Mouse (Mus musculus): ENCODE measurements at regions not wholly inside any gene's neighbourhood (a gene's known extent, or its start where the extent isn't known, plus 50 kb on each side); places are given as distances from the start of the nearest gene placed in this dataset.

GRCm38 (mm10) chr2:137925488-137925887, 330.9 kb upstream of the Btbd3 start:
- ATAC-seq (ENCODE audit: low read depth) (no peak), DNase-seq (ENCODE audit: low spot score) (peak; percentile 88)
- 41% methylated on average over 5 of the region's 5 CpGs for WGBS
- Histone ChIP-seq H3K36me3 (ENCODE audit: control insufficient read depth, insufficient read depth, low read length) (no peaks in the 10 kb centered on the region), H3K27me3 (replicated peaks; ENCODE audit: control insufficient read depth, insufficient read depth, low read length) (no peaks in the 10 kb centered on the region), H3K27ac (replicated peaks; ENCODE audit: low read depth, low read length) (peak overlapping the region; percentile 52; the same call in 1 of the 2 replicates), H3K9me3 (ENCODE audit: control insufficient read depth, low read length) (no peaks in the 10 kb centered on the region), H3K4me3 (ENCODE audit: low read depth, low read length) (no peak overlapping the region), H3K9ac (ENCODE audit: low read depth, low read length) (no peak overlapping the region), H3K4me2 (ENCODE audit: low read depth, low read length) (no peak overlapping the region), H3K4me1 (ENCODE audit: control insufficient read depth, insufficient read depth, low read length) (peaks cover 7% of the 10 kb centered on the region; the same call in 1 of the 2 replicates)

DNA sequence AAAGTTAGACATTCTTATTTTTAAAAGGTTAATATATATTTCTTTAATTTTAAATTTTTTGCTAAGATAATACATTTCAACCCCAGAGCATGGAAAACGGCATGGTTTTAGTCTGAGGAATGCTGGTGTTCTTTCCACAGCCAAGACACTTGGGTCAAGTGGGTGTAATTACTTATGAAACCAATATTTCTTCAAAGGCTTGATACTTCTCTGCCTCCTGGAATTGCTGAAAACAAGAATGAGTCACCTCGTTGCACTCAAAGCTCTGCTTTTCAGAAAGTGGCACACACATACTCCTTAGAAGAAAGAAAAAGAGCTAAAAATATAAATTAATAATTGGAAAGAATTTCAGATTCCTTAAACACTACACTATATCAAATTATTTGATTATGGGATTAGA, 331.8 kb upstream of the Btbd3 start:
- WGBS: 39% methylated on average over 2 of the region's 2 CpGs

GRCm38 (mm10) chr2:137898425-137898824, 357.9 kb upstream of the Btbd3 start:
- Histone ChIP-seq H3K36me3 (ENCODE audit: control insufficient read depth, insufficient read depth, low read length) (no peaks in the 10 kb centered on the region), H3K27ac (replicated peaks; ENCODE audit: low read depth, low read length) (no peak overlapping the region), H3K4me1 (ENCODE audit: control insufficient read depth, insufficient read depth, low read length) (no peaks in the 10 kb centered on the region), H3K9me3 (ENCODE audit: control insufficient read depth, low read length) (no peaks in the 10 kb centered on the region), H3K4me3 (ENCODE audit: low read depth, low read length) (no peak overlapping the region), H3K4me2 (ENCODE audit: low read depth, low read length) (no peak overlapping the region), H3K27me3 (replicated peaks; ENCODE audit: control insufficient read depth, insufficient read depth, low read length) (no peaks in the 10 kb centered on the region), H3K9ac (ENCODE audit: low read depth, low read length) (no peak overlapping the region)
- DNase-seq (ENCODE audit: low spot score) (no peak), ATAC-seq (ENCODE audit: low read depth) (no peak)

More for the DNA sequence above, 331.8 kb upstream of the Btbd3 start:
- ATAC-seq (ENCODE audit: low read depth) (no peak), DNase-seq (ENCODE audit: low spot score) (no peak)
- Histone ChIP-seq H3K4me3 (ENCODE audit: low read depth, low read length) (no peak overlapping the region), H3K4me1 (ENCODE audit: control insufficient read depth, insufficient read depth, low read length) (peaks cover 7% of the 10 kb centered on the region; the same call in 1 of the 2 replicates), H3K27me3 (replicated peaks; ENCODE audit: control insufficient read depth, insufficient read depth, low read length) (no peaks in the 10 kb centered on the region), H3K9me3 (ENCODE audit: control insufficient read depth, low read length) (no peaks in the 10 kb centered on the region), H3K36me3 (ENCODE audit: control insufficient read depth, insufficient read depth, low read length) (no peaks in the 10 kb centered on the region), H3K9ac (ENCODE audit: low read depth, low read length) (no peak overlapping the region), H3K4me2 (ENCODE audit: low read depth, low read length) (no peak overlapping the region), H3K27ac (replicated peaks; ENCODE audit: low read depth, low read length) (no peak overlapping the region)

DNA sequence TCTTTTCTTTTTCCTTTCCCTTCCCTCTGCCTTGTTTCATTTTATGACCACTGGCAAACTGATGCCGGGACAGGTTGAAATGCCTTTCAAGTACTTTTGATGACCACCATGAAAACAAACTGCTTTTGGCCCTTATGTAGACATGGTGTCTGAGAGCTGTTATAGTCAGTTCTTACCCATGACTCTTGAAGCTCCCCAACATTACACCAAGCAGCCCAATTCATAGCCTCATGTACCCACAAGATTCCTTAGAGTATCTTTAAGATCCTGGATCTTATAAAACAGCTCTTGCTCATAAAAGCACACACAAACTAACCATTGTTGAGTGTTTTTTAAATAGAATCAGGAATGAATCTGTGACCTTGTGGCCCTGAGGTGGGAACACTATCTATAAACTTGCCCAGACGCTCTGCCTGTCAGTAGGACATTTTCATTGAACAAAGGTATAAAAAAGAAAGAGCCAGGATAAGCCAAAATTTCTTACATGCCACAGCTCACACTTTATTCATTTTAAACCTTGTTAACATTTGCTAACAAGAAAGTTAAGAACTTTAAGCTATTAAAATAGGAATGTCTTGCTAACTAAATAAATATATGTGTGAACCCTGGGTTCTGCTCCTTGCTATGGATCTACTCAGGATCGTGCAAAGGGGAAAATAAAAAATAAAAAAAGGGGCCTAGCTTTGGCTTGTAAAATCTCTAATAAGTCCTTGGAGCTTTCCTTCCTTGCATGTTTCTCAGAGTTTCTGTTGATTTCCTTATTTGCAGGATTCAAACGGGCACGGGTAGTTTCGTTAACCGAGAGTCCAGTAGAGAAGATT, 375.9 kb upstream of the Btbd3 start:
- no peak overlapping the region for H3K27ac ChIP-seq (replicated peaks; ENCODE audit: low read depth, low read length)
- 86% methylated on average over 7 of the region's 7 CpGs for WGBS

DNA sequence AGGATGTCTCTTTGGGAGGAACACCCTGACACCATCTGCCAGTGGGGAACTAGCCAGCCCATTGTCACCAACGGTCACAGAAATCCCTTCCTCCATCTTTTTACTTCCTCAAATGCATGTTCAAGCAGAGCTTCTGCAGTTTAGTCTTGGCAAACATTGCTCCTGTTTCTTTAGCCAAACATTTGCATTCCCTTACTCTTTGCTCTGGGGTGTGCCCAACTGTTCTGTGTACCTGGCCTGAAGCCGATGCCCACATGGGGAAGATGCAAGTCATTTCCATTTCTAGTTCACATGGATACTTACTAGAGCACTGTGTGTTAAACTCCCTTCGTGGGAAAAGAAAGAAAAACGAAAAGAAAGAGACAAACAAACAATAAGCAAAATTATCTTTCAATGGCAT, 386.7 kb upstream of the Btbd3 start:
- Histone ChIP-seq H3K4me2 (ENCODE audit: low read depth, low read length) (no peak overlapping the region), H3K4me1 (ENCODE audit: control insufficient read depth, insufficient read depth, low read length) (no peaks in the 10 kb centered on the region), H3K27me3 (replicated peaks; ENCODE audit: control insufficient read depth, insufficient read depth, low read length) (no peaks in the 10 kb centered on the region), H3K4me3 (ENCODE audit: low read depth, low read length) (no peak overlapping the region), H3K9ac (ENCODE audit: low read depth, low read length) (no peak overlapping the region), H3K36me3 (ENCODE audit: control insufficient read depth, insufficient read depth, low read length) (no peaks in the 10 kb centered on the region), H3K9me3 (ENCODE audit: control insufficient read depth, low read length) (no peaks in the 10 kb centered on the region), H3K27ac (replicated peaks; ENCODE audit: low read depth, low read length) (no peak overlapping the region)
- DNase-seq (ENCODE audit: low spot score) (no peak), ATAC-seq (ENCODE audit: low read depth) (no peak)
- 72% methylated on average over 4 of the region's 4 CpGs for WGBS

More for the DNA sequence above, 375.9 kb upstream of the Btbd3 start:
- no peak overlapping the region for H3K4me2 ChIP-seq (ENCODE audit: low read depth, low read length)
- no peaks in the 10 kb centered on the region for H3K9me3 ChIP-seq (ENCODE audit: control insufficient read depth, low read length)
- no peaks in the 10 kb centered on the region for H3K27me3 ChIP-seq (replicated peaks; ENCODE audit: control insufficient read depth, insufficient read depth, low read length)
- H3K4me3 ChIP-seq (ENCODE audit: low read depth, low read length): no peak overlapping the region
- H3K4me1 ChIP-seq (ENCODE audit: control insufficient read depth, insufficient read depth, low read length): no peaks in the 10 kb centered on the region
- ATAC-seq (ENCODE audit: low read depth) (no peak), DNase-seq (ENCODE audit: low spot score) (no peak)
- H3K36me3 ChIP-seq (ENCODE audit: control insufficient read depth, insufficient read depth, low read length): no peaks in the 10 kb centered on the region
- H3K9ac ChIP-seq (ENCODE audit: low read depth, low read length): no peak overlapping the region

DNA sequence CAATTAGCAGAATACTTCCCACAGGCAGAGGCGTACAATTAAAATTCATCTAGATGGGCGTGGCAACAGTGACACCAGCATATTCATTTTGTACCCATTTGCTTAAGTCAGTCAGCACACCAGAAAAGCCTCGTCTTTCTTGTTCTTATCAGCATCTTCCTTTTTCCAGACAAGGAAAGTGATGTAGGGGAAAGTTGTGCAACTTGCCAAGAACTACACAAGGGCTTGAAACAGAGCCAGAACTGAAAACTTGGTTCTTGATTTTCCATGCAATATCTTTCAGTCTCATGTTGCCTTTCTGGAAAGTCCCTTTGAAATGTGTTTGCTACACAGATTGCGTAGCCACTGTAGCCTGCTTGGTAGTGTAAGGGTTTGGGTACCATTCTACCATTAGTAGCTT, 401.9 kb upstream of the Btbd3 start:
- Histone ChIP-seq H3K27ac (replicated peaks; ENCODE audit: low read depth, low read length) (0 out of 2 replicates have a peak overlapping the region, but pooled peaks have one; percentile 39), H3K9ac (ENCODE audit: low read depth, low read length) (no peak overlapping the region), H3K36me3 (ENCODE audit: control insufficient read depth, insufficient read depth, low read length) (no peaks in the 10 kb centered on the region), H3K4me1 (ENCODE audit: control insufficient read depth, insufficient read depth, low read length) (no peaks in the 10 kb centered on the region), H3K4me3 (ENCODE audit: low read depth, low read length) (no peak overlapping the region), H3K27me3 (replicated peaks; ENCODE audit: control insufficient read depth, insufficient read depth, low read length) (no peaks in the 10 kb centered on the region), H3K9me3 (ENCODE audit: control insufficient read depth, low read length) (no peaks in the 10 kb centered on the region), H3K4me2 (ENCODE audit: low read depth, low read length) (no peak overlapping the region)
- ATAC-seq (ENCODE audit: low read depth) (no peak), DNase-seq (ENCODE audit: low spot score) (peak; percentile 80)
- 73% methylated on average over 4 of the region's 4 CpGs for WGBS

- peak; percentile 82; the same call in 1 of the 2 replicates for ATAC-seq (ENCODE audit: low read depth)
These were observed 402.7 kb upstream of the Btbd3 start for GRCm38 (mm10) chr2:137853399-137854259.

DNA sequence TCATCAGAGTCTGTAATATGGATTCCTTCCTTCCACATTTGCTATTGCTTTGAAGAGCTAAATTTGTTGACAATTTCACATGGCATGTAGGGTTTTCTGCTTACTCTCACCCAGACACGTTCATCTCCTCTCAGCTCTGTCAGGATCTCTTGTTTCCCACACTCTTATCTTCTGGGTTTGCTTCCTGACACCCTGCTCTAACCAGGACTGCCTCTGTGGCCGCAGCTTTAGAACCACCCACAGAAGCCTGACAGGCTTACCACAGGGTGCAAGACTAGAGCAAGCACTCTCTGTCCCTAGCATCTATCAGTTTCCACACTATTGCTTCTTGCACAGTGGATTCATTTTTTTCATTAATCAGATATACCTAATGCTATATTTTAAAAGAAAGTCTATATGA, 408.5 kb upstream of the Btbd3 start:
- no peak overlapping the region for H3K4me2 ChIP-seq (ENCODE audit: low read depth, low read length)
- no peaks in the 10 kb centered on the region for H3K36me3 ChIP-seq (ENCODE audit: control insufficient read depth, insufficient read depth, low read length)
- 50% methylated on average over 2 of the region's 2 CpGs for WGBS

More at GRCm38 (mm10) chr2:137853399-137854259, 402.7 kb upstream of the Btbd3 start:
- no peak overlapping the region for H3K4me2 ChIP-seq (ENCODE audit: low read depth, low read length)
- H3K36me3 ChIP-seq (ENCODE audit: control insufficient read depth, insufficient read depth, low read length): no peaks in the 10 kb centered on the region
- H3K27me3 ChIP-seq (replicated peaks; ENCODE audit: control insufficient read depth, insufficient read depth, low read length): no peaks in the 10 kb centered on the region
- H3K4me3 ChIP-seq (ENCODE audit: low read depth, low read length): no peak overlapping the region
- no peak overlapping the region for H3K9ac ChIP-seq (ENCODE audit: low read depth, low read length)
- no peak overlapping the region for H3K27ac ChIP-seq (replicated peaks; ENCODE audit: low read depth, low read length)
- 63% methylated on average over 10 of the region's 10 CpGs for WGBS
- no peaks in the 10 kb centered on the region for H3K4me1 ChIP-seq (ENCODE audit: control insufficient read depth, insufficient read depth, low read length)
- no peaks in the 10 kb centered on the region for H3K9me3 ChIP-seq (ENCODE audit: control insufficient read depth, low read length)
- peak; percentile 48 for DNase-seq (ENCODE audit: low spot score)

More for the DNA sequence above, 408.5 kb upstream of the Btbd3 start:
- no peak for ATAC-seq (ENCODE audit: low read depth)
- H3K9me3 ChIP-seq (ENCODE audit: control insufficient read depth, low read length): no peaks in the 10 kb centered on the region
- DNase-seq (ENCODE audit: low spot score): no peak
- no peak overlapping the region for H3K9ac ChIP-seq (ENCODE audit: low read depth, low read length)
- no peaks in the 10 kb centered on the region for H3K27me3 ChIP-seq (replicated peaks; ENCODE audit: control insufficient read depth, insufficient read depth, low read length)
- no peak overlapping the region for H3K4me3 ChIP-seq (ENCODE audit: low read depth, low read length)
- H3K27ac ChIP-seq (replicated peaks; ENCODE audit: low read depth, low read length): no peak overlapping the region
- no peaks in the 10 kb centered on the region for H3K4me1 ChIP-seq (ENCODE audit: control insufficient read depth, insufficient read depth, low read length)
